In genomic region chr5:125164465-125165167, GRCm38 (mm10) we compare ENCODE assay signal across 8 mouse cellular contexts. TPM values are rescaled to one million over a fixed set of nuclear protein-coding genes. Genes with fewer than 3 reads are reported as not detected.
DNase-seq lines count a peak whose midpoint lies in the region; ATAC-seq and TF ChIP-seq lines count a peak whose summit lies in the region.

No protein-coding gene starts in this region.

- H3K4me3 ChIP-seq in C2C12 (ENCODE audit: insufficient read depth, poor library complexity, severe bottlenecking): no peak overlapping the region
- H3K4me3 ChIP-seq in forebrain, embryonic 11.5 days (ENCODE audit: low read depth, low read length): no peak overlapping the region
- no peak overlapping the region for H3K4me3 ChIP-seq in neural tube, embryonic 12.5 days

- H3K9ac ChIP-seq in forebrain, embryonic 11.5 days (ENCODE audit: low read length): peak overlapping the region; percentile 12; the same call in 1 of the 2 replicates
- peak overlapping the region; percentile 41 for H3K9ac ChIP-seq in neural tube, embryonic 12.5 days

- WGBS in forebrain, embryonic 11.5 days: 59% methylated on average over 12 of the region's 12 CpGs
- 30% methylated on average over 12 of the region's 12 CpGs for WGBS in neural tube, embryonic 12.5 days

- H3K4me2 ChIP-seq in forebrain, embryonic 11.5 days (ENCODE audit: low read depth, low read length, severe bottlenecking): no peak overlapping the region
- H3K4me2 ChIP-seq in neural tube, embryonic 12.5 days (replicated peaks): peak overlapping the region; percentile 26

- H3K27me3 ChIP-seq in C2C12 (ENCODE audit: control insufficient read depth, insufficient read depth, insufficient read length): no peaks in the 10 kb centered on the region
- no peaks in the 10 kb centered on the region for H3K27me3 ChIP-seq in forebrain, embryonic 11.5 days (ENCODE audit: control insufficient read depth, insufficient read depth, low read length)
- H3K27me3 ChIP-seq in neural tube, embryonic 12.5 days (replicated peaks): no peaks in the 10 kb centered on the region

- H3K9me3 ChIP-seq in forebrain, embryonic 11.5 days (ENCODE audit: control insufficient read depth, low read length): no peaks in the 10 kb centered on the region
- no peaks in the 10 kb centered on the region for H3K9me3 ChIP-seq in neural tube, embryonic 12.5 days

- peaks cover 100% of the 10 kb centered on the region for H3K79me2 ChIP-seq in C2C12 (ENCODE audit: control insufficient read depth, insufficient read depth)

- H3K36me3 ChIP-seq in C2C12 (ENCODE audit: control insufficient read depth, insufficient read depth): peaks cover 11% of the 10 kb centered on the region
- no peaks in the 10 kb centered on the region for H3K36me3 ChIP-seq in forebrain, embryonic 11.5 days (ENCODE audit: control insufficient read depth, insufficient read depth, low read length)
- peaks cover 2% of the 10 kb centered on the region; the same call in 1 of the 2 replicates for H3K36me3 ChIP-seq in neural tube, embryonic 12.5 days

- H3ac ChIP-seq in C2C12 (ENCODE audit: control insufficient read depth, insufficient read length, low read depth): no peak overlapping the region

- intact Hi-C loops in heart, postnatal 25 days (cut with DNase I): no loop called here
- intact Hi-C loops in left cerebral cortex, postnatal 25 days (cut with DNase I): no loop called here

- H3K79me3 ChIP-seq in C2C12 (ENCODE audit: low read depth): peaks cover 87% of the 10 kb centered on the region

- H3K4me1 ChIP-seq in forebrain, embryonic 11.5 days (replicated peaks; ENCODE audit: control insufficient read depth, insufficient read depth, low read length): peaks cover 42% of the 10 kb centered on the region
- peaks cover 91% of the 10 kb centered on the region for H3K4me1 ChIP-seq in neural tube, embryonic 12.5 days

- DNase-seq in adrenal gland, adult 2 months: peak; percentile 88
- DNase-seq in forebrain, embryonic 11.5 days (ENCODE audit: low spot score): no peak
- DNase-seq in heart, postnatal 25 days (ENCODE audit: low spot score): peak; percentile 62
- DNase-seq in kidney, postnatal 4 days: peak; percentile 85 to 91
- DNase-seq in frontal cortex, postnatal 14 days (ENCODE audit: low spot score in 2 of 2): no peak
- DNase-seq in left cerebral cortex, postnatal 25 days (ENCODE audit: low spot score in 2 of 2): no peak

- no peak for TF ChIP-seq CTCF in C2C12 (IDR thresholded peaks at IDR 0.05; ENCODE audit: control insufficient read depth, insufficient read depth, insufficient read length)

- ATAC-seq in forebrain, embryonic 11.5 days (replicated peaks; ENCODE audit: low FRiP score): no peak
- no peak for ATAC-seq in neural tube, embryonic 12.5 days (ENCODE audit: low FRiP score, low read depth)

- H3K27ac ChIP-seq in forebrain, embryonic 11.5 days (ENCODE audit: low read depth, low read length): peak overlapping the region; percentile 57
- peak overlapping the region; percentile 33; the same call in 1 of the 2 replicates for H3K27ac ChIP-seq in neural tube, embryonic 12.5 days

TF ChIP-seq in C2C12, 6 proteins besides CTCF, POLR2A, EP300 and RAD21:
- TF ChIP-seq MAX (IDR thresholded peaks at IDR 0.05): peak; percentile 38
- TF ChIP-seq FOSL1 (IDR thresholded peaks at IDR 0.05; ENCODE audit: insufficient read depth, low read length, poor library complexity, severe bottlenecking): no peak

RNA-seq across cellular contexts. Expression of gene Ncor2, which starts 14.4 kb away (rescaled TPM):
- 91.1 TPM for polyA plus RNA-seq in C2C12 (2012; fragmentation: generic; extraction: Trizol)
- total RNA-seq in adrenal gland, adult 2 months (2021): 100 to 1,000 TPM; 149 to 340 TPM
- polyA plus RNA-seq in adrenal gland, adult 2 months (2012; rRNA removed): 183 and 229 TPM in 2 replicates
- polyA plus RNA-seq in forebrain, embryonic 11.5 days (2014; fragmentation: Nextera tagmentation; extraction: Ambion mirVana): 27.3 and 29.5 TPM in 2 replicates
- total RNA-seq in heart, postnatal 25 days (2021): 10 to 100 TPM; 67.8 to 89.5 TPM
- 36.0 and 36.9 TPM in 2 replicates for polyA plus RNA-seq in neural tube, embryonic 12.5 days (2016; fragmentation: Nextera tagmentation; extraction: Ambion mirVana)
- total RNA-seq in left cerebral cortex, postnatal 25 days (2021): 100 to 1,000 TPM; 183 to 200 TPM

Comparison
In these comparisons a context has a peak if more than half of its experiments do, and no peak if none do; other contexts are left out.
1. DNase-seq: peak in adrenal gland, adult 2 months (single experiment), heart, postnatal 25 days (single experiment) and kidney, postnatal 4 days (2 of 2); none in forebrain, embryonic 11.5 days (single experiment), frontal cortex, postnatal 14 days (0 of 2) and left cerebral cortex, postnatal 25 days (0 of 2).